Comparison of ENCODE assay signal across 11 mouse cellular contexts in genomic region chr3:88162259-88162658, GRCm38 (mm10). TPM values are rescaled to one million over a fixed set of nuclear protein-coding genes. Genes with fewer than 3 reads are reported as not detected.
DNase-seq lines count a peak whose midpoint lies in the region; ATAC-seq and TF ChIP-seq lines count a peak whose summit lies in the region.
"Had no signal": no experiment of that assay in that cellular context is flagged by ENCODE, and none has a peak within 500 bp of the region (broad histone marks: within the 10 kb centered on the region; RNA-seq: fewer than 3 reads in every experiment).

No protein-coding gene starts in this region.

- TF ChIP-seq POLR2A in small intestine, adult 2 months (IDR thresholded peaks at IDR 0.05; ENCODE audit: low read depth, low read length) = no peak

- H3K27ac ChIP-seq in liver, postnatal 0 days (ENCODE audit: low read depth) = no peak overlapping the region
- H3K27ac ChIP-seq in liver, embryonic 12.5 days = no peak overlapping the region
- peak overlapping the region; percentile 33; the same call in 1 of the 2 replicates for H3K27ac ChIP-seq in small intestine, adult 2 months (ENCODE audit: insufficient read depth, low read depth, low read length)
- H3K27ac ChIP-seq: heart, embryonic 15.5 days; neural tube, embryonic 13.5 days had no signal

- no peak for TF ChIP-seq CTCF in liver, postnatal 0 days (IDR thresholded peaks at IDR 0.05; ENCODE audit: low read depth)
- TF ChIP-seq CTCF in small intestine, adult 2 months (IDR thresholded peaks at IDR 0.05; ENCODE audit: extremely low read depth, insufficient read length, insufficient replicate concordance, low read depth, low read length) = no peak

- DNase-seq in adrenal gland, adult 2 months = peak; percentile 67
- DNase-seq in adrenal gland, postnatal 14 days = no peak
- DNase-seq in liver, postnatal 0 days = peak; percentile 12
- peak; percentile 57 for DNase-seq in heart, postnatal 4 days
- DNase-seq in ovary, postnatal 14 days (ENCODE audit: low spot score) = no peak
- no peak for DNase-seq in Muller cell, postnatal 12 days (ENCODE audit: inconsistent ontology term)
- DNase-seq: thymus, postnatal 25 days had no signal

- H3K4me3 ChIP-seq in liver, postnatal 0 days (ENCODE audit: low read depth, low read length) = no peak overlapping the region
- no peak overlapping the region for H3K4me3 ChIP-seq in liver, embryonic 12.5 days
- H3K4me3 ChIP-seq in small intestine, adult 2 months (ENCODE audit: low read depth, low read length) = no peak overlapping the region
- H3K4me3 ChIP-seq: heart, embryonic 15.5 days; neural tube, embryonic 13.5 days had no signal

- no peaks in the 10 kb centered on the region for H3K27me3 ChIP-seq in liver, postnatal 0 days (ENCODE audit: insufficient read depth, low read length)
- no peaks in the 10 kb centered on the region for H3K27me3 ChIP-seq in liver, embryonic 12.5 days (replicated peaks)
- H3K27me3 ChIP-seq in small intestine, adult 2 months (ENCODE audit: control insufficient read depth, insufficient read depth, low read length) = no peaks in the 10 kb centered on the region
- H3K27me3 ChIP-seq: heart, embryonic 15.5 days; neural tube, embryonic 13.5 days had no signal

- peaks cover 86% of the 10 kb centered on the region for H3K36me3 ChIP-seq in liver, postnatal 0 days (replicated peaks; ENCODE audit: insufficient read depth, low read length)
- peaks cover 98% of the 10 kb centered on the region for H3K36me3 ChIP-seq in liver, embryonic 12.5 days
- peaks cover 86% of the 10 kb centered on the region for H3K36me3 ChIP-seq in small intestine, adult 2 months (ENCODE audit: control insufficient read depth, insufficient read depth, low read length)

- H3K4me2 ChIP-seq in liver, postnatal 0 days (ENCODE audit: low read depth, low read length) = no peak overlapping the region
- no peak overlapping the region for H3K4me2 ChIP-seq in liver, embryonic 12.5 days
- H3K4me2 ChIP-seq: heart, embryonic 15.5 days; neural tube, embryonic 13.5 days had no signal

- no peaks in the 10 kb centered on the region for H3K9me3 ChIP-seq in liver, postnatal 0 days (ENCODE audit: low read length)
- no peaks in the 10 kb centered on the region for H3K9me3 ChIP-seq in liver, embryonic 12.5 days (replicated peaks)
- H3K9me3 ChIP-seq: heart, embryonic 15.5 days; neural tube, embryonic 13.5 days had no signal

- H3K4me1 ChIP-seq in liver, postnatal 0 days (ENCODE audit: insufficient read depth) = 0 out of 2 replicates have a peak, but pooled peaks cover 5% of the 10 kb centered on the region
- 0 out of 2 replicates have a peak, but pooled peaks cover 3% of the 10 kb centered on the region for H3K4me1 ChIP-seq in liver, embryonic 12.5 days
- no peaks in the 10 kb centered on the region for H3K4me1 ChIP-seq in small intestine, adult 2 months (ENCODE audit: control insufficient read depth, insufficient read depth, insufficient read length, low read length)

- no peak for TF ChIP-seq EP300 in liver, postnatal 0 days (IDR thresholded peaks at IDR 0.05; ENCODE audit: low read depth)

- H3K9ac ChIP-seq in liver, postnatal 0 days (replicated peaks) = no peak overlapping the region
- no peak overlapping the region for H3K9ac ChIP-seq in liver, embryonic 12.5 days
- H3K9ac ChIP-seq: heart, embryonic 15.5 days; neural tube, embryonic 13.5 days had no signal

- 88% methylated on average over 8 of the region's 8 CpGs for WGBS in liver, postnatal 0 days (ENCODE audit: insufficient replicate concordance)
- WGBS in liver, embryonic 12.5 days (ENCODE audit: insufficient replicate concordance) = 85% methylated on average over 8 of the region's 8 CpGs
- WGBS in small intestine, adult 2 months = 73% methylated on average over 8 of the region's 8 CpGs

- ATAC-seq in liver, postnatal 0 days = no peak
- no peak for ATAC-seq in liver, embryonic 12.5 days

RNA-seq across cellular contexts. Expression of gene Mef2d, which starts 20.1 kb away (rescaled TPM):
- 100 to 1,000 TPM in 1 of 2 experiments, 10 to 100 TPM in 1; 78.4 to 114 TPM for total RNA-seq in adrenal gland, adult 2 months (2021)
- 173 and 185 TPM in 2 replicates for polyA plus RNA-seq in adrenal gland, adult 2 months (2012; rRNA removed)
- 92.9 and 98.4 TPM in 2 replicates for total RNA-seq in adrenal gland, postnatal 14 days (2021)
- polyA plus RNA-seq in liver, postnatal 0 days (2015; fragmentation: Nextera tagmentation; extraction: Ambion mirVana) = 5.7 and 6.4 TPM in 2 replicates
- polyA plus RNA-seq in liver, embryonic 12.5 days (2016; fragmentation: Nextera tagmentation; extraction: Ambion mirVana) = 12.1 and 13.6 TPM in 2 replicates
- total RNA-seq in heart, postnatal 4 days (2021) = 100 to 1,000 TPM; 115 to 120 TPM
- 61.9 and 89.7 TPM in 2 replicates for polyA plus RNA-seq in small intestine, adult 2 months (2012; rRNA removed)

Comparison
In these comparisons a context has a peak if more than half of its experiments do, and no peak if none do; other contexts are left out.
1. DNase-seq: peak in adrenal gland, adult 2 months (single experiment), liver, postnatal 0 days (single experiment) and heart, postnatal 4 days (single experiment); none in adrenal gland, postnatal 14 days (single experiment), ovary, postnatal 14 days (single experiment) and Muller cell, postnatal 12 days (single experiment).